11 mouse cellular contexts compared by ENCODE assay signal in genomic region chr1:89870134-89870905, GRCm38 (mm10).
A peak's percentile ranks its signal among the peaks of the same experiment; 100 is the strongest.
DNase-seq lines count a peak whose midpoint lies in the region; ATAC-seq lines count a peak whose summit lies in the region.
"Had no signal": no experiment of that assay in that cellular context is flagged by ENCODE, and none has a peak within 500 bp of the region (broad histone marks: within the 10 kb centered on the region; RNA-seq: fewer than 3 reads in every experiment).

No protein-coding gene starts in this region.

- 55% methylated on average over 12 of the region's 12 CpGs for WGBS in heart, embryonic 12.5 days
- 45% methylated on average over 12 of the region's 12 CpGs for WGBS in midbrain, embryonic 13.5 days
- 42% methylated on average over 12 of the region's 12 CpGs for WGBS in midbrain, embryonic 16.5 days
- 45% methylated on average over 12 of the region's 12 CpGs for WGBS in limb, embryonic 11.5 days
- 52% methylated on average over 12 of the region's 12 CpGs for WGBS in kidney, embryonic 16.5 days

- no peaks in the 10 kb centered on the region for H3K9me3 ChIP-seq in heart, embryonic 12.5 days (replicated peaks)
- no peaks in the 10 kb centered on the region for H3K9me3 ChIP-seq in midbrain, embryonic 13.5 days
- H3K9me3 ChIP-seq in midbrain, embryonic 16.5 days (replicated peaks; ENCODE audit: control insufficient read depth, low read length, poor library complexity, severe bottlenecking): no peaks in the 10 kb centered on the region
- no peaks in the 10 kb centered on the region for H3K9me3 ChIP-seq in limb, embryonic 11.5 days (ENCODE audit: control insufficient read depth, low read length)
- no peaks in the 10 kb centered on the region for H3K9me3 ChIP-seq in kidney, embryonic 16.5 days (ENCODE audit: low read length)

- no peaks in the 10 kb centered on the region for H3K36me3 ChIP-seq in heart, embryonic 12.5 days
- no peaks in the 10 kb centered on the region for H3K36me3 ChIP-seq in midbrain, embryonic 13.5 days
- H3K36me3 ChIP-seq in midbrain, embryonic 16.5 days (ENCODE audit: control insufficient read depth, insufficient read depth, low read length): no peaks in the 10 kb centered on the region
- no peaks in the 10 kb centered on the region for H3K36me3 ChIP-seq in limb, embryonic 11.5 days (ENCODE audit: control insufficient read depth, insufficient read depth, low read length)
- H3K36me3 ChIP-seq in kidney, embryonic 16.5 days (ENCODE audit: insufficient read depth, low read length): no peaks in the 10 kb centered on the region

- peak; percentile 37 for DNase-seq in embryo, embryonic 10 days (ENCODE audit: low spot score)
- DNase-seq in embryo, embryonic 9.5 days (ENCODE audit: extremely low spot score): no peak
- peak; percentile 30 to 42 for DNase-seq in heart, postnatal 10 days
- DNase-seq in limb, embryonic 11.5 days (ENCODE audit: low spot score): no peak
- DNase-seq: cerebellum, postnatal 36 days; kidney, adult 9 months; lung, postnatal 14 days had no signal

- intact Hi-C loops in heart, postnatal 10 days (cut with DNase I): no loop called here

- H3K4me3 ChIP-seq in heart, embryonic 12.5 days: no peak overlapping the region
- no peak overlapping the region for H3K4me3 ChIP-seq in midbrain, embryonic 13.5 days (replicated peaks)
- H3K4me3 ChIP-seq in midbrain, embryonic 16.5 days (ENCODE audit: low read depth, low read length): no peak overlapping the region
- no peak overlapping the region for H3K4me3 ChIP-seq in limb, embryonic 11.5 days (ENCODE audit: low read depth, low read length)
- H3K4me3 ChIP-seq in kidney, embryonic 16.5 days (ENCODE audit: low read length): no peak overlapping the region

- H3K4me1 ChIP-seq in heart, embryonic 12.5 days (replicated peaks): peaks cover 8% of the 10 kb centered on the region; the same call in 1 of the 2 replicates
- H3K4me1 ChIP-seq in midbrain, embryonic 13.5 days (replicated peaks): peaks cover 43% of the 10 kb centered on the region
- H3K4me1 ChIP-seq in midbrain, embryonic 16.5 days (ENCODE audit: control insufficient read depth, insufficient read depth, low read length): peaks cover 2% of the 10 kb centered on the region; the same call in 1 of the 2 replicates
- H3K4me1 ChIP-seq in limb, embryonic 11.5 days (ENCODE audit: control insufficient read depth, insufficient read depth, low read length): peaks cover 23% of the 10 kb centered on the region
- H3K4me1 ChIP-seq in kidney, embryonic 16.5 days (ENCODE audit: insufficient read depth, low read length): peaks cover 17% of the 10 kb centered on the region

- H3K9ac ChIP-seq in heart, embryonic 12.5 days: no peak overlapping the region
- no peak overlapping the region for H3K9ac ChIP-seq in midbrain, embryonic 13.5 days (replicated peaks)
- H3K9ac ChIP-seq in midbrain, embryonic 16.5 days (ENCODE audit: low read depth, low read length): no peak overlapping the region
- H3K9ac ChIP-seq in limb, embryonic 11.5 days (ENCODE audit: low read length): no peak overlapping the region
- no peak overlapping the region for H3K9ac ChIP-seq in kidney, embryonic 16.5 days (replicated peaks; ENCODE audit: low read length)

- no peak overlapping the region for H3K4me2 ChIP-seq in heart, embryonic 12.5 days
- H3K4me2 ChIP-seq in midbrain, embryonic 13.5 days (replicated peaks): no peak overlapping the region
- no peak overlapping the region for H3K4me2 ChIP-seq in midbrain, embryonic 16.5 days (ENCODE audit: low read length)
- no peak overlapping the region for H3K4me2 ChIP-seq in limb, embryonic 11.5 days (ENCODE audit: low read depth, severe bottlenecking)
- H3K4me2 ChIP-seq in kidney, embryonic 16.5 days (replicated peaks; ENCODE audit: low read depth, low read length): no peak overlapping the region

- H3K27ac ChIP-seq in heart, embryonic 12.5 days (ENCODE audit: poor library complexity, severe bottlenecking): no peak overlapping the region
- 0 out of 2 replicates have a peak overlapping the region, but pooled peaks have one; percentile 9 for H3K27ac ChIP-seq in midbrain, embryonic 13.5 days
- no peak overlapping the region for H3K27ac ChIP-seq in midbrain, embryonic 16.5 days (ENCODE audit: low read length)
- H3K27ac ChIP-seq in limb, embryonic 11.5 days (replicated peaks; ENCODE audit: low read depth, low read length): 0 out of 2 replicates have a peak overlapping the region, but pooled peaks have one; percentile 3
- no peak overlapping the region for H3K27ac ChIP-seq in kidney, embryonic 16.5 days (ENCODE audit: low read length)

- no peaks in the 10 kb centered on the region for H3K27me3 ChIP-seq in heart, embryonic 12.5 days (replicated peaks)
- H3K27me3 ChIP-seq in midbrain, embryonic 13.5 days: peaks cover 15% of the 10 kb centered on the region; the same call in 1 of the 2 replicates
- H3K27me3 ChIP-seq in midbrain, embryonic 16.5 days (ENCODE audit: control insufficient read depth, insufficient read depth, low read depth, low read length): no peaks in the 10 kb centered on the region
- H3K27me3 ChIP-seq in limb, embryonic 11.5 days (ENCODE audit: control insufficient read depth, insufficient read depth, low read length): no peaks in the 10 kb centered on the region
- H3K27me3 ChIP-seq in kidney, embryonic 16.5 days (ENCODE audit: insufficient read depth, low read length): no peaks in the 10 kb centered on the region

- no peak for ATAC-seq in heart, embryonic 12.5 days (ENCODE audit: insufficient number of reproducible peaks, low FRiP score)
- ATAC-seq in midbrain, embryonic 13.5 days: no peak
- no peak for ATAC-seq in midbrain, embryonic 16.5 days
- ATAC-seq in limb, embryonic 11.5 days (ENCODE audit: insufficient number of reproducible peaks, low FRiP score, low TSS enrichment, low read depth): no peak
- no peak for ATAC-seq in kidney, embryonic 16.5 days (ENCODE audit: low FRiP score, low TSS enrichment)

Comparison
In these comparisons a context has a peak if more than half of its experiments do, and no peak if none do; other contexts are left out.
1. DNase-seq: peak in embryo, embryonic 10 days (single experiment) and heart, postnatal 10 days (2 of 2); none in embryo, embryonic 9.5 days (single experiment) and limb, embryonic 11.5 days (single experiment).
2. H3K27ac ChIP-seq: peak in midbrain, embryonic 13.5 days (single experiment) and limb, embryonic 11.5 days (single experiment); none in heart, embryonic 12.5 days (single experiment), midbrain, embryonic 16.5 days (single experiment) and kidney, embryonic 16.5 days (single experiment).